Mouse (Mus musculus): Measurements from ENCODE around the gene Adamtsl1.

GRCm38 (mm10) chr4:85559753-85560152 is 45.8 kb downstream of the Adamtsl1 start:
- TF ChIP-seq CTCF (IDR thresholded peaks at IDR 0.05), result no peak
- TF ChIP-seq EP300 (IDR thresholded peaks at IDR 0.05), result no peak
